Mouse (Mus musculus): ENCODE measurements around the gene Poc1b.

- TF ChIP-seq CTCF (IDR thresholded peaks at IDR 0.05; ENCODE audit: borderline replicate concordance, control insufficient read depth, extremely low read depth, insufficient read depth, low read length, poor library complexity), result no peak
- no peak for TF ChIP-seq POLR2A (IDR thresholded peaks at IDR 0.05; ENCODE audit: control insufficient read depth, extremely low read depth, insufficient read depth, low read length, poor library complexity)
Observed at GRCm38 (mm10) chr10:99061418-99061817, 45.4 kb upstream of the Poc1b start.

Data from thymus, adult 2 months (tissue).